Mouse (Mus musculus) R1 (cell line): ENCODE results near the gene Epp13.
A peak's percentile ranks its signal among the peaks of the same experiment; 100 is the strongest.

Experiments used
- DNase-seq: peaks from one replicate; pipeline ENCODE4 v3.0.0-alpha.2; 2018; ENCODE audit warnings: low read depth, low spot score

The Epp13 gene

GRCm38 (mm10) chr7:6252410-6252809, at the start of gene Epp13:
Gene Epp13, plus strand, starts transcription at chr7:6252710.
- DNase-seq, result no peak

GRCm38 (mm10) chr7:6204200-6204599, 48.3 kb upstream of the Epp13 start:
- DNase-seq, result peak; percentile 83

- DNase-seq, result peak; percentile 73
These were observed 39.4 kb upstream of the Epp13 start for GRCm38 (mm10) chr7:6213144-6213543.

- peak; percentile 66 for DNase-seq
These were observed 37.8 kb upstream of the Epp13 start for GRCm38 (mm10) chr7:6214691-6215090.

GRCm38 (mm10) chr7:6220147-6220546, 32.4 kb upstream of the Epp13 start:
- peak; percentile 53 for DNase-seq

GRCm38 (mm10) chr7:6221978-6222377, 30.5 kb upstream of the Epp13 start, which contains the start of gene Zscan5b:
Gene Zscan5b, plus strand, starts transcription at chr7:6222278.
- no peak for DNase-seq

- DNase-seq, result peak; percentile 87
These were observed 24.0 kb upstream of the Epp13 start for GRCm38 (mm10) chr7:6228491-6228890.

GRCm38 (mm10) chr7:6239787-6240186, 12.7 kb upstream of the Epp13 start:
- peak; percentile 92 for DNase-seq

GRCm38 (mm10) chr7:6240841-6241425, 11.6 kb upstream of the Epp13 start:
- peak; percentile 74 for DNase-seq

- DNase-seq, result peak; percentile 26
These were observed 7.9 kb upstream of the Epp13 start for GRCm38 (mm10) chr7:6244361-6245292.

GRCm38 (mm10) chr7:6254451-6254850, 1.9 kb downstream of the Epp13 start:
- DNase-seq, result no peak

GRCm38 (mm10) chr7:6257386-6257785, 4.9 kb downstream of the Epp13 start:
- peak; percentile 56 for DNase-seq

- DNase-seq, result peak; percentile 100
These were observed 6.0 kb downstream of the Epp13 start for GRCm38 (mm10) chr7:6258232-6259220.

- peak; percentile 70 for DNase-seq
These were observed 7.5 kb downstream of the Epp13 start for GRCm38 (mm10) chr7:6260004-6260403.

GRCm38 (mm10) chr7:6262120-6262519, 9.6 kb downstream of the Epp13 start:
- DNase-seq, result peak; percentile 81

- no peak for DNase-seq
These were observed 10.5 kb downstream of the Epp13 start for GRCm38 (mm10) chr7:6262984-6263383.

- peak; percentile 90 for DNase-seq
These were observed 13.2 kb downstream of the Epp13 start for GRCm38 (mm10) chr7:6265695-6266094.

GRCm38 (mm10) chr7:6277906-6278305, 25.4 kb downstream of the Epp13 start:
- DNase-seq, result no peak

- DNase-seq, result peak; percentile 85
These were observed 30.2 kb downstream of the Epp13 start for GRCm38 (mm10) chr7:6282749-6283148.

- peak; percentile 93 for DNase-seq
These were observed 31.1 kb downstream of the Epp13 start for GRCm38 (mm10) chr7:6283451-6284075.

GRCm38 (mm10) chr7:6284442-6285012, 32.0 kb downstream of the Epp13 start:
- no peak for DNase-seq
